Mouse (Mus musculus) brown adipose tissue, adult 24 weeks (tissue): ENCODE measurements around the gene Olfr1308. TPM values are rescaled to one million over a fixed set of nuclear protein-coding genes. Genes with fewer than 3 reads are reported as not detected.

Experiments
- H3K27ac ChIP-seq: fragments of 200-500 bp; replicated peaks from 2 replicates; pipeline ENCODE4 v1.5.1; 2012; ENCODE audit warnings: low read depth, mild to moderate bottlenecking, low read length
- H3K4me1 ChIP-seq: fragments of 200-500 bp; 2 replicates; pipeline ENCODE4 v1.6.1; 2012; ENCODE audit warnings: low read length, mixed read lengths; ENCODE audit not compliant: control insufficient read depth, insufficient read depth, insufficient read length
- H3K4me3 ChIP-seq: fragments of 200-500 bp; 2 replicates; pipeline ENCODE4 v1.5.1; 2012; ENCODE audit warnings: low read depth, mild to moderate bottlenecking, low read length, moderate library complexity; ENCODE audit not compliant: insufficient read depth
- polyA plus RNA-seq: library from polyadenylated mRNA; stranded (reverse); fragments of >200 nt; gene quantifications from 2 replicates; pipeline ENCODE4 v1.2.4, GENCODE M21; 2012; ENCODE audit not compliant: missing spikeins, insufficient read depth, insufficient read length

Olfr1308 gene
- not detected in 2 replicates for polyA plus RNA-seq

DNA sequence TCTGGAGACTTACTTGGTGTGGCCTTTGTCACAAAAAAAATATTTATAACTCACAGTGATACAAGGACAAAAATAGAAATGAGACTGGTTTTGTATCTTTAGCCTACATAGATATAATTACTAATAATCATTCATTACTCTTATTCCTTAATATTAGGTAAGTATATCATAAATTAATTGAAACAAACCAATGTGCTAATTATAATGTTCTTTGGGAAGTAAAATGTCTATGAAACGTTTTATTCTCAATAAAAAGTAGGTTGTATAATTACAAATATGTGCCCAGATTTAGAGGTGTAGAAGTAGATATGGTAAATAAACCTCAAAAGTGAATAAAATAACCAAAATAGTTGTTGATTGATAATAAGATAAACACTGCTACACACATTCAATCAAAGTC lies at the start of gene Olfr1308:
Olfr1308 (minus strand) TSS at position 101 of the 400 bp plus-strand sequence.
- H3K27ac ChIP-seq, result no peak within 1 kb of the TSS
- no peak within 1 kb of the TSS for H3K4me3 ChIP-seq
- no peaks in the 10 kb centered on the region for H3K4me1 ChIP-seq

- Histone ChIP-seq H3K27ac (no peak within 1 kb of the TSS), H3K4me3 (no peak within 1 kb of the TSS), H3K4me1 (no peaks in the 10 kb centered on the region)
Measured at GRCm38 (mm10) chr2:112012608-112013007, 47.9 kb upstream of the Olfr1308 start, which contains the start of gene Olfr1310. TSS of gene Olfr1310 (minus strand) at chr2:112012708.

GRCm38 (mm10) chr2:111990181-111990580 lies 25.4 kb upstream of the Olfr1308 start, which contains the start of gene Olfr1309:
TSS of gene Olfr1309 (minus strand) at chr2:111990281.
- Histone ChIP-seq H3K4me3 (no peak within 1 kb of the TSS), H3K27ac (no peak within 1 kb of the TSS), H3K4me1 (no peaks in the 10 kb centered on the region)

DNA sequence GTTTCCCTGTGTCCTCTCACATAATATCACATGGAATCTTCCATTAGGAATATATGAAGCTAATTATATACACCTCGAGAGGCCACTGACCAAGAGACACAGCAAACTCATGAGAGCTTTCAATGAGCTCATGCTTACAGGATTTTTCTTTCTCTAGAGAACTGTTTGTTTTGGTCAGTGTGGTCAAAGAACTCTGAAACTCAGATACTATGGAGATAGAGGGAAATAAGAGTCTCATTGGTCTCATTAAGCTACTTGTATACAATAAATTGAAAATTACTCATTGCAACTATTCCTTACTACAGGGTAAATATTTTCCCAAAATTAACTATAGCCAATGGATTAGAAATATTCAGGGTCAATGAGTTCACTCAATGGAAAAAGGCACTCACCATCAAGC lies 15.4 kb downstream of the Olfr1308 start, which contains the start of gene Olfr1307:
Olfr1307 (minus strand) TSS at position 101 of the 400 bp plus-strand sequence.
- Histone ChIP-seq H3K4me1 (no peaks in the 10 kb centered on the region), H3K4me3 (no peak within 1 kb of the TSS), H3K27ac (no peak within 1 kb of the TSS)

DNA sequence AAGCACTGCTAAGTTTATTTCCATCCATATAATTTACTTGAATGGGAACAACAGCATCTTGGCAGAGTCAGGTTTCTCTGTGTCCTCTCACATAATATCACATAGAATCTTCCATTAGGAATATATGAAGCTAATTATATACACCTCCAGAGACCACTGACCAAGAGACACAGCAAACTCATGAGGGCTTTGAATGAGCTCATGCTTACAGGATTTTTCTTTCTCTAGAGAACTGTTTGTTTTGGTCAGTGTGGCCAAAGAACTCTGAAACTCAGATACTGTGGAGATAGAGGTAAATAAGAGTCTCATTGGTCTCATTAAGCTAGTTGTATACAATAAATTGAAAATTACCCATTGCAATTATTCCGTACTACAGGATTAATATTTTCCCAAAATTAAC lies 48.6 kb downstream of the Olfr1308 start, which contains the start of gene Olfr1306:
Olfr1306 (minus strand) TSS at position 101 of the 400 bp plus-strand sequence.
- Histone ChIP-seq H3K4me1 (no peaks in the 10 kb centered on the region), H3K4me3 (no peak within 1 kb of the TSS), H3K27ac (no peak within 1 kb of the TSS)

Other genes starting within 250 kb of the Olfr1308 start
- not detected in 2 replicates for gene Olfr1301, start 213.9 kb downstream of the Olfr1308 start, polyA plus RNA-seq
- gene Olfr1302, start 187.5 kb downstream of the Olfr1308 start, polyA plus RNA-seq, result not detected in 2 replicates
- not detected in 2 replicates for gene Olfr1303, start 144.6 kb downstream of the Olfr1308 start, polyA plus RNA-seq
- gene Olfr1305, start 87.8 kb downstream of the Olfr1308 start, polyA plus RNA-seq, result not detected in 2 replicates
- gene Olfr1306, start 48.7 kb downstream of the Olfr1308 start, polyA plus RNA-seq, result not detected in 2 replicates
- gene Olfr1307, start 15.5 kb downstream of the Olfr1308 start, polyA plus RNA-seq, result not detected in 2 replicates
- not detected in 2 replicates for gene Olfr1309, start 25.3 kb upstream of the Olfr1308 start, polyA plus RNA-seq
- gene Olfr1310, start 47.8 kb upstream of the Olfr1308 start, polyA plus RNA-seq, result not detected in 2 replicates
- gene Olfr1311, start 59.5 kb upstream of the Olfr1308 start, polyA plus RNA-seq, result not detected in 2 replicates
- not detected in 2 replicates for gene Olfr1312, start 85.3 kb upstream of the Olfr1308 start, polyA plus RNA-seq
- not detected in 2 replicates for gene Olfr1313, start 112.9 kb upstream of the Olfr1308 start, polyA plus RNA-seq
- not detected in 2 replicates for gene Olfr1314, start 131.8 kb upstream of the Olfr1308 start, polyA plus RNA-seq
- not detected in 2 replicates for gene Olfr1315-ps1, start 150.5 kb upstream of the Olfr1308 start, polyA plus RNA-seq
- gene Olfr1316, start 170.0 kb upstream of the Olfr1308 start, polyA plus RNA-seq, result not detected in 2 replicates
- gene Olfr1317, start 175.4 kb upstream of the Olfr1308 start, polyA plus RNA-seq, result not detected in 2 replicates
- not detected in 2 replicates for gene Olfr1318, start 189.3 kb upstream of the Olfr1308 start, polyA plus RNA-seq